Mouse (Mus musculus) retina, embryonic 14.5 days (tissue): Measurements from ENCODE around the gene Khsrp.

ENCODE experiments used
- DNase-seq: peaks from one replicate; pipeline ENCODE4 v3.0.0-alpha.2; 2015; ENCODE audit warnings: low spot score

The Khsrp gene

DNA sequence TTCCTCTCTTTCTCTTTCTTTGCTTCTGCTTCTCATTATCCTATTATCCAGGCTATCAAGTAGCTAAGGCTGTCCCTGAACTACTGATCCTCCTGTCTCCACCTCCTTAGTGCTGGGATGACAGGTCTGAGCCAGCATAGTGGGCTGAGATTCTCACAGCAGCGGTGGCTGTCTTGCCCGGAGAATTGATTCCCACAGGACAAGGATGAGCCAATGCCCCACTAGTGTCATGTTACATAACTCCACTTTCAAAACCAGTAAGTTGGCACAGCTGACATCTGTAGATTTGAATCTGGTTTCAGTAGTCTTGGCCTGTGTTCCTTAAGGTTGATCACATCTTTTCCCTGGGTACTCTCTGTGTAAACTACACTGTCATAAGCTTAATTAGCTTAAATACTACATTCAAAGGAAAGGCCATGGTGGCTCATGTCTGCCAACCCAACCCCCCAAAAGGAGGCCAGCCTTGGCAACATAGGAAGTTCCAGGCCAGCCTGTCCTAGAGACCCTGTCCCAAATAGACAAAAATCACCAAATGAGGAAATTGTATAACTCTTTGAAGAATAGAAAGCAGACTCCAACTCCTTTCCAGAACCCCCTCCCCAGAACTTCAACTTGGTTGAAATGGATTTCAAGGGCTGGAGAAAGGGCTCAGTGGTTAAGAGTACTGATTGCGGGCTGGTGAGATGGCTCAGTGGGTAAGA, 45.1 kb downstream of the Khsrp start:
- DNase-seq, result no peak

- DNase-seq, result no peak
Observed at GRCm38 (mm10) chr17:56985656-56986055, 45.7 kb downstream of the Khsrp start.

- DNase-seq, result no peak
Observed at GRCm38 (mm10) chr17:56984886-56985285, 46.4 kb downstream of the Khsrp start.

- DNase-seq, result no peak
Observed at GRCm38 (mm10) chr17:56982013-56982412, 49.3 kb downstream of the Khsrp start, which contains the start of gene Acer1. Gene Acer1 (minus strand): TSS chr17:56982126.

GRCm38 (mm10) chr17:56981049-56981448, 50.3 kb downstream of the Khsrp start:
- no peak for DNase-seq

DNA sequence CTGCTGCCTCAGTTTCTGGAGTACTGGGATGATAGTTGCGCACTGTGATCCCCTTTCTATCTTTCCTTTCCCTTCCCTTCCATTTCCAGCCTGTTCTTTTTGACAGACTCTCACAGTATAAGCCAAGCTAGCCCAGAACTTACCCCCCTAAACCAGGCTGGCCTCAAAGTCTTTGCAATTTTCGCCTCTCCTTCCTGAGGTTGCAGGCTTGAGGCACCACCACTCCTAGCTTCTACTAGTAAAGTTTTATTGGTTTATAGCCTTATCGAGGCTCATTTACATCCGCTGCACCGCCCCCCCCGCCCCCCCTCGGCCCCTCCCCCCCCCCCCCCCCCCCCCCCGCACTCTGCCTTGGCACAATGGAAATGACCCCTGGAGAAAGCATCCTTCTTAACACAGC, 51.8 kb downstream of the Khsrp start:
- no peak for DNase-seq

GRCm38 (mm10) chr17:56976531-56977390, 54.6 kb downstream of the Khsrp start:
- no peak for DNase-seq

DNA sequence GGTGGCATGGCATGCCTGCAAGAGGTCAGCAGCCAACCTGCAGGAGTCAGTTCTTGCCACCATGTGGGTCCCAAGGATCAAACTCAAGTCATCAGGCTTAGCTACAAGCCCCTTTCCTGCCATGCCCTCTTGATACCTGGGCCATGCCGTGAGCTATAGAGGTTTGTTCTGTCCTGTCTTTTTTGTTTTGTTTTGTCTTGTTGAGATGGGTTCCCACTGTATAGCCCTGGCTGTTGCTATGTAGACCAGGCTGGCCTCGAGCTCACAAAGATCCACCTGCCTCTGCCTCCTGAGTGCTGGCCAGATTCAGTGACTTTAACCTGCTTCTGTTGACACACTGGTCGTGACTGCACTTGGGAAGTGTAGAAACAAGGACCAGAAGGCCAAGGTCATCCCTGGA, 55.9 kb downstream of the Khsrp start:
- no peak for DNase-seq

DNA sequence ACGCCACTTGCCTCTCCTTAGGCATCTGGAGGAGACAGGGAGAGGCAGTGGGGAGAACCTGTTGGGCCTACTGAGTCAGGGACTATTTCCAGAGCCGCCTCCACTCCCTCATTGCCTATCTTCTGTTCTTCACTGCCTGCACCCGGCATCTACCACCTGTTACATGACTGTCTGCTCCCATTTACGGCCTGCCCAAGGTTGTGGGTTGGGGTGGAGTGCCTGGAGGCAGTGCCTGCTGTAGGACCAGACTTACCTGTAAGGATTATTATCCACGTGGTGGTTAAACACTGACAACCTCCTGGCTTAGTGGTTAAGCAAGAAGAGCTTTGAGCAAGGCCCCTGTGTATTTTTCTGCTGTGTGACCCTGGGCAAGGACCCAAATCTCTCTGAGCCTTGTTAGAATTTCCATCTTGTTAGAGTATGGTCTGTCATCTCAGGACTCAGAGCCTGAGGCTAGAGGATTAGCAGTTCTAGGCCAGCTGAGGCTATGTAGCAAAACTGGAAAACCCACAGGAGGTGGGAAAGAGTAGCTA, 56.5 kb downstream of the Khsrp start:
- DNase-seq, result no peak

- no peak for DNase-seq
Observed at GRCm38 (mm10) chr17:56973956-56974707, 57.2 kb downstream of the Khsrp start.
